Mouse (Mus musculus): ENCODE data around the gene Pigf. TPM values are rescaled to one million over a fixed set of nuclear protein-coding genes. Genes with fewer than 3 reads are reported as not detected.

Pigf gene
- polyA plus RNA-seq, 1 experiment from 2014 or later, result 32.1 TPM

DNA sequence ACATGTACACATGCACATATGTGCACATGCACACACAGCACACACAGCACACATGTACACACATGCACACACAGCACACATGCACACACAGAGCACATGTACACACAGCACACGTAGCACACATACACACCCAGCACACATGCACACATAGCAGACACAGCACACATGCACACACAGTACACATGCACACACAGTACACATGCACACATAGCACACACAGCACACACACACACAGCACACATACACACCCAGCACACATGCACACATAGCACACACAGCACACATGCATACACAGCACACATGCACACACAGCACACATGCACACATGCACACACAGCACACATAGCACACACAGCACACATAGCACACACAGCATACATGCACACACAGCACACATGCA, 44.0 kb downstream of the Pigf start:
- Histone ChIP-seq H3K27me3 (no peaks in the 10 kb centered on the region), H3K4me1 (peaks cover 3% of the 10 kb centered on the region; the same call in 1 of the 2 replicates), H3K4me3 (no peak overlapping the region), H3K36me3 (peaks cover 32% of the 10 kb centered on the region), H3K9ac (no peak overlapping the region), H3K9me3 (no peaks in the 10 kb centered on the region), H3K27ac (no peak overlapping the region), H3K4me2 (replicated peaks) (no peak overlapping the region)
- WGBS, result 90% methylated on average over 1 of the region's 1 CpGs
- no peak for ATAC-seq (ENCODE audit: insufficient number of reproducible peaks, insufficient read depth, low FRiP score, low TSS enrichment)

DNA sequence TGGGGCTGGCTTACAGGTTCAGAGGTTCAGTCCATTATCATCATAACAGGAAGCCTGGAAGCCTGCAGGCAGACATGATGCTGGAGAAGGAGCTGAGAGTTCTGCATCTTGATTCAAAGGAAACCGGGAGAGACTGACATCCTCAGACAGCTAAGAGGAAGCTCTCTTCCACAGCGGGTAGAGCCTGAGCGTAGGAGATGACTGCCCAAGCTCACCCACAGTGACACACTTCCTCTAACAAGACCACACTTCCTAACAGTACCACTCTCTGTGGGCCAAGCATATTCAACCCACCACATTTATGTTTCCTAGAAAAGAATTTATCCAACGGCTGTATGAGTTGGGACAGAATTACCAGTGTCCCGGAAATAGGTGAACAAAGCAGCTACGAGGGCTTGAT, 46.7 kb downstream of the Pigf start:
- H3K9me3 ChIP-seq, result no peaks in the 10 kb centered on the region
- no peak for ATAC-seq (ENCODE audit: insufficient number of reproducible peaks, insufficient read depth, low FRiP score, low TSS enrichment)
- H3K27ac ChIP-seq, result no peak overlapping the region
- 87% methylated on average over 6 of the region's 6 CpGs for WGBS
- H3K27me3 ChIP-seq, result no peaks in the 10 kb centered on the region
- H3K4me1 ChIP-seq, result no peaks in the 10 kb centered on the region
- H3K9ac ChIP-seq, result no peak overlapping the region
- no peak overlapping the region for H3K4me3 ChIP-seq
- H3K36me3 ChIP-seq, result peaks cover 46% of the 10 kb centered on the region
- H3K4me2 ChIP-seq (replicated peaks), result no peak overlapping the region

DNA sequence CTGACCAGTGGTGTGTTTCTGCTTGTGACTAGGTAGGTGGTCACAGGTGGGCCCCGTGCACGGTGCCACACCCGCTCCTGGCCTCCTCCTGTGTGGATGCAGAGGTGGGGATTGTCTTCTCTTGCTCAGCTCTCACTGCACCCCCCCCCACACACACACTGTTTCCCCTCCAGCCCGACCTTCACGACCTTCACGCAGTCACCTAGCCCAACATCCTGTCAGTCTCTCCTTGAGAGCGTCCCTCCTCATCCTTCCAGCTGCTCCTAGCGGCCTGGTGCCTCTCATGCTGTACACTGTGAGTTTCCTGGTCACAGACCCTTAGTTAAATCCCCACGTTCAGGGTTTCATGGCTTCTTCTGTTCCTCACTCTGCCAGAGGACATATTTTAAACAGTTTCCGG, 48.8 kb downstream of the Pigf start:
- Histone ChIP-seq H3K27ac (no peak overlapping the region), H3K4me2 (replicated peaks) (no peak overlapping the region), H3K9ac (no peak overlapping the region), H3K36me3 (peaks cover 42% of the 10 kb centered on the region), H3K9me3 (no peaks in the 10 kb centered on the region), H3K27me3 (no peaks in the 10 kb centered on the region), H3K4me1 (no peaks in the 10 kb centered on the region), H3K4me3 (no peak overlapping the region)
- ATAC-seq (ENCODE audit: insufficient number of reproducible peaks, insufficient read depth, low FRiP score, low TSS enrichment), result no peak
- WGBS, result 69% methylated on average over 10 of the region's 10 CpGs

DNA sequence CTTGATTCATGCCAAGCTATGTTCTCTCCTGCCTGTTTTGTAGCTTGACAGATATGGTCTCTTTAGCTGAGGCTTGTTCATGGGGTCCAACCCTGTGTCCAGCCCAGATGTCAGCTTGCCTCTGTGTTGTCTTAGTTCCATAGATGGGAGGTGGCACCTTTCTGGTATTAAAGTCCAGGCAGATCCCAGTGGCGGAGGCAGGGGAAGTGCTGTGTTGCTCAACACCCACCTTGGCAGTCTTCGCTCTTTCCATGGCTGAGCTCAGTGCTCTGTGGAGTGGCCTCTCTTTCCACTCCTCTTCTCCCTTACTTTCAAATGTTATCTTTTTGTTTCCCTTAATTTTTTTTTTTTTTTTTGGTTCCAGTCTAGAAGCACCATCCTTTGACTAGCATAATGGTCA, 52.1 kb downstream of the Pigf start:
- peaks cover 42% of the 10 kb centered on the region for H3K36me3 ChIP-seq
- no peak for ATAC-seq (ENCODE audit: insufficient number of reproducible peaks, insufficient read depth, low FRiP score, low TSS enrichment)
- 98% methylated on average over 2 of the region's 2 CpGs for WGBS

DNA sequence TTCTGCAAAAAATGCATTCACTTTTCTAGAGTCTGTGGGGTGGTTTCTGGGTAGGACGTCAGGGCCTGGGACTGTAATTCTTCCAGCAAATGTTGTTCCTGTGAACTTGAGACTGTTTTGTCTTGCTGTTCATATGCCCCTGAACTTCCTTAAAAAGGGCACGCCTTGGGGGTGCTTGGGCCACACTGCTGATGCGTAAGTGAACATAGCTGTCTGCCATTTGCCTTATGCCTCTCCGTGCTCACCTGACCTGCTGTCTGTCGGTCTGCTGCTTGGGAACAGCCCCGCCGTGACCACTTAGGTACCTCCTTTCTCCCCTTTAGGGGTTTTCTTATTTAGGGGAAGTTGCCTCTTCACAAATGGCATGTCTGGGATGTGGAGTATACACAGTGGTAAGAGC, 53.3 kb downstream of the Pigf start:
- H3K9me3 ChIP-seq, result no peaks in the 10 kb centered on the region
- no peaks in the 10 kb centered on the region for H3K27me3 ChIP-seq
- H3K4me2 ChIP-seq (replicated peaks), result no peak overlapping the region
- no peak overlapping the region for H3K4me3 ChIP-seq
- ATAC-seq (ENCODE audit: insufficient number of reproducible peaks, insufficient read depth, low FRiP score, low TSS enrichment), result no peak
- no peak overlapping the region for H3K9ac ChIP-seq
- H3K27ac ChIP-seq, result no peak overlapping the region
- 0 out of 2 replicates have a peak, but pooled peaks cover 7% of the 10 kb centered on the region for H3K4me1 ChIP-seq
- H3K36me3 ChIP-seq, result peaks cover 42% of the 10 kb centered on the region
- 86% methylated on average over 7 of the region's 7 CpGs for WGBS

More for the DNA sequence above, 52.1 kb downstream of the Pigf start:
- no peaks in the 10 kb centered on the region for H3K9me3 ChIP-seq
- no peaks in the 10 kb centered on the region for H3K4me1 ChIP-seq
- no peak overlapping the region for H3K4me2 ChIP-seq (replicated peaks)
- H3K27me3 ChIP-seq, result no peaks in the 10 kb centered on the region
- no peak overlapping the region for H3K27ac ChIP-seq
- H3K4me3 ChIP-seq, result no peak overlapping the region
- H3K9ac ChIP-seq, result no peak overlapping the region

DNA sequence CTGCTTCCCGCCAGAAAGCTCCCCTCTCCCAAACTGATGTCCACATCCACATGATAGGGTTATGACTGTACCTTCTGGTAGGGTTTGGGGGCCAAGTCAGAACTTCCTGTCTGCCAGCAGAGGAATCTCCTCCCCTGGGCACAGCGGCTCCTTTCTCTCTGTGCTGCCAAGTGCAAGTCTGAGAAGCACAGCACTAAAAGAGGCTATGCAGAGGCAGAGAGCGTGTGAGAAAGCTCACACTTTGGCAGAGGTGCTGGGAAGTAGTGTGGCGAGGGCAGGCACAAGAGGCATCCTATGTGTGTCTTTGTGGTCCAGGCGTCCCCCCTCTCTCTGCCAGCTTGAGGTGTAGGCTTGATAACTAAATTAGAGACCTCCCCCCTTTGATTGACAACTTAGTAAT, 54.2 kb downstream of the Pigf start:
- H3K4me1 ChIP-seq, result 0 out of 2 replicates have a peak, but pooled peaks cover 7% of the 10 kb centered on the region
- no peak for ATAC-seq (ENCODE audit: insufficient number of reproducible peaks, insufficient read depth, low FRiP score, low TSS enrichment)
- H3K36me3 ChIP-seq, result peaks cover 40% of the 10 kb centered on the region
- H3K4me2 ChIP-seq (replicated peaks), result no peak overlapping the region
- no peaks in the 10 kb centered on the region for H3K9me3 ChIP-seq
- H3K9ac ChIP-seq, result no peak overlapping the region
- H3K27me3 ChIP-seq, result no peaks in the 10 kb centered on the region
- H3K27ac ChIP-seq, result no peak overlapping the region
- WGBS, result 84% methylated on average over 5 of the region's 5 CpGs
- H3K4me3 ChIP-seq, result no peak overlapping the region

DNA sequence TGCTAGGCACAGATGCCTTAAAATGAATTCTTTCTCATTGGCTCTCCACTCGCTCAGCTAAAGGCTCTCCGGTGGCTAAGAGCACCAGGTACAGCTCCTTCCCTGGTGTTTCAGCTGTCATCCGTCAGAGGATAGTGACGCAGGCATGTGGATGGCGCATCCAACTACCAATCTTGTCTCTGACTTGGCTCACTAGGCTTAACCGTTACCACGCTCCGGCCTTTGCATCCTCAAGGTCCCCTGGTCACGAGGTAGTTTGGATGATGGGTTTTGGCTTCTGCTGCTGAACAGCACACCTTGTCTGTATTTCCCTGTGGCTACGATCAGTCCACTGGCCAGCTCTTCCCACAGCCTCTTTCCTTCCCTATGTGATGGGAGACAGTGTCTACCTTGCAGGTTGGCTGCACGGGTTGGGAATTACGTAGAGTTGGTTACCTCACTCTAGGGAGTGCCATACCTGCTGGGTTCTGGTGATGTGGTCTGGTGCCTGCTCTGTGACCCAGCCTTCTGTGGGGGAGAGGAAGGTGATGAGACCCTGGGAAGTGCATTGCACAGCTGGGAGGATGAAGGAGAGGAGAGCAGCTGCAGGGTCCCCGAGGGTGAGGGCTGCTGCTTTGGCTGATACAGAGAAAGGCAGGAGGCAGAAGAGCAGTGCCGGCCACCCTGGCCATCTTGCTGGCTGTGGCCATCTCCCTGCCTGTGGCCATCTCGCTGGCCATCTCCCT, 55.0 kb downstream of the Pigf start:
- Histone ChIP-seq H3K4me2 (replicated peaks) (no peak overlapping the region), H3K27me3 (no peaks in the 10 kb centered on the region), H3K9me3 (no peaks in the 10 kb centered on the region), H3K4me3 (no peak overlapping the region), H3K4me1 (peaks cover 11% of the 10 kb centered on the region), H3K9ac (no peak overlapping the region; the same call in 1 of the 2 replicates), H3K36me3 (peaks cover 36% of the 10 kb centered on the region), H3K27ac (no peak overlapping the region)
- WGBS, result 95% methylated on average over 15 of the region's 15 CpGs
- ATAC-seq (ENCODE audit: insufficient number of reproducible peaks, insufficient read depth, low FRiP score, low TSS enrichment), result no peak

DNA sequence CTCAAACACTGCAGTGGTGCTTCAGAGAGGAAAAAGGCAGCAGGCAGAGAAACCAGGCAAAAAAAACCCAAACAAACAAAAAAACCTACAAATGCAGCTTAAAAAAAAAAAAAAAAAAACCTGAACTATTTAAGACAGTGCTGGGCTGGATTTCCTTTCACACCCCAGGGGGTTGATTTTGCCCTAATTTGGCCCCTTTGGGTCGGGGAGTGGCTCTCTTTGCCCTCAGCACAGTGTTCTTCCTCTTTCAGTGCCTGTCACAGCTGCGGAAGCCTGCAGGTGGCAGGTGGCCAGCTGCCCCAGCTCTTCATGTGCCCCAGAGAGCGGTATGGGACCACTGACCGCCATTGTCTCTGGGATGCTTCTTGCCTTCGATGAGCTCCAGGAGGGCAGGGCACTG, 55.6 kb downstream of the Pigf start:
- no peak for ATAC-seq (ENCODE audit: insufficient number of reproducible peaks, insufficient read depth, low FRiP score, low TSS enrichment)
- Histone ChIP-seq H3K9me3 (no peaks in the 10 kb centered on the region), H3K4me2 (replicated peaks) (no peak overlapping the region), H3K36me3 (peaks cover 34% of the 10 kb centered on the region), H3K9ac (no peak overlapping the region; the same call in 1 of the 2 replicates), H3K4me3 (no peak overlapping the region), H3K27me3 (no peaks in the 10 kb centered on the region), H3K27ac (no peak overlapping the region), H3K4me1 (peaks cover 17% of the 10 kb centered on the region)
- 68% methylated on average over 5 of the region's 5 CpGs for WGBS

DNA sequence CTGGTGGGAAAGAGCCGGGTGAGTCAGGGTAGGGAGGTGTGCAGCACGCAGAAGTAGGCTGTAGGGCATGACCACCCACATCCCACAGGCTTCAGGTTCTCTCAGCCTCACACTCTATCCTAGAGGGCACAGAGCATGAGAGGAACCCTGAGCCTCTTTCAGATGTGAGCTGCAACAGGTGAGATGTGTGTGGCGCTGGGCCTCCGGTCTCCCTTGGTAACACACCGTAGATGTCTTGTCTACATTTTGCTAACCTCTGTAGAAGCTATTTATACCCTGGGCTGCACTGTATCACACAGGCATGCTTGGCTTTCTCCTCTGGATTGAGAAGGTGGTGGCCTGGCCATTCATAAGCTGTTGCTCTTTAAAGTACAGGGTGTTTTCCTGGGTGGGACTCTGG, 56.6 kb downstream of the Pigf start:
- Histone ChIP-seq H3K36me3 (peaks cover 27% of the 10 kb centered on the region; the same call in 1 of the 2 replicates), H3K27ac (no peak overlapping the region)
- ATAC-seq (ENCODE audit: insufficient number of reproducible peaks, insufficient read depth, low FRiP score, low TSS enrichment), result no peak

DNA sequence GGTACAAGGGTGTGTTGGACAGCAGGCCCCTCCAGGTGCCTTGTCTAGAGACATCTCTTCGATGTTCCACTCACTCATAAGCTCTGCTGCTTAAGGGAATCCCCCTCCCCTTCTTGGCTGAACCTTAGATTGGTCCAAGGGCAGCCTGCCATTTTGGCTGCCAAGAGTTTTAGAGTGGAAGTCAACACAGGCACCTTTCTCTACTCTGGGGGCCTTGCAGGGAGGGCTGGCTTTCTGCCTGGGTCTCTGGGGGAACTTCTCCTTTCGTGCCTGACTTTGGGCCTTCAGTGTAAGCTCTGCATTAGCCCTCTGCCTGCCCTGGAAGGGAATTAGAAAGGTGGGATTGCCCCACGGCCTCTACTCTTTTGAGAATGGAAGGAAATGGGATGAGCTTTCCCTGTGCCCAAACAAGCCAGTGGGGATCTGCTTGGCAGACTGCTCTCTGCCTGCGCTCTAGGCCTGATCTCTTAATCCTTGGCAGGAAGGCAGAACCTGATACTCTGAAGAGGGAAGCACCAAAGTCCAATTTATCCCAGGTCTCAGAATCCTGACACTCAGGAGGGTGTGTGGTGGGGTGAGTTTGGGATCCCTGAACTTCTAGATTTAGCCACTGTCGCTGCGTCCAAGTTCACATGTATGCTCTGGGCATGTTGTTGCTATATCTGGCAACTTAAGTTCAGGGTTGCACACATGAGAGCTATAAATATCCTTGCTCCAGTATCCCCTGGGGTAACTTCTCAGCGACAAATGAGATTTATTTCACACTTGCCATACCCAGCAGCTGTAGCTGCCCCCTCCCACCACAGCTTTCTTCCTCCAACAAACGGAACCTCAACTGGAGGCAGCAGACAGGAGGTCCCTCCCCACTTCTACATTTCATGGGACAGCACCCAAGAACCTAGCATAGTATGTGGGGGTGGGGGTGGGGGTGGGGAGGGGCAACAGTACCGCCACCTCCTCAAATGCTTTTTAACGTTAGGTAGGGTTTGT, 57.4 kb downstream of the Pigf start:
- no peak overlapping the region for H3K4me3 ChIP-seq
- WGBS, result 80% methylated on average over 10 of the region's 10 CpGs
- H3K27ac ChIP-seq, result no peak overlapping the region
- no peak overlapping the region for H3K9ac ChIP-seq
- no peak overlapping the region for H3K4me2 ChIP-seq (replicated peaks)
- peaks cover 24% of the 10 kb centered on the region for H3K4me1 ChIP-seq
- H3K9me3 ChIP-seq, result no peaks in the 10 kb centered on the region
- no peaks in the 10 kb centered on the region for H3K27me3 ChIP-seq
- ATAC-seq (ENCODE audit: insufficient number of reproducible peaks, insufficient read depth, low FRiP score, low TSS enrichment), result no peak
- peaks cover 25% of the 10 kb centered on the region; the same call in 1 of the 2 replicates for H3K36me3 ChIP-seq

More for the DNA sequence above, 56.6 kb downstream of the Pigf start:
- WGBS, result 93% methylated on average over 5 of the region's 5 CpGs
- Histone ChIP-seq H3K4me3 (no peak overlapping the region), H3K9me3 (no peaks in the 10 kb centered on the region), H3K4me2 (replicated peaks) (no peak overlapping the region), H3K27me3 (no peaks in the 10 kb centered on the region), H3K4me1 (peaks cover 24% of the 10 kb centered on the region), H3K9ac (no peak overlapping the region)

DNA sequence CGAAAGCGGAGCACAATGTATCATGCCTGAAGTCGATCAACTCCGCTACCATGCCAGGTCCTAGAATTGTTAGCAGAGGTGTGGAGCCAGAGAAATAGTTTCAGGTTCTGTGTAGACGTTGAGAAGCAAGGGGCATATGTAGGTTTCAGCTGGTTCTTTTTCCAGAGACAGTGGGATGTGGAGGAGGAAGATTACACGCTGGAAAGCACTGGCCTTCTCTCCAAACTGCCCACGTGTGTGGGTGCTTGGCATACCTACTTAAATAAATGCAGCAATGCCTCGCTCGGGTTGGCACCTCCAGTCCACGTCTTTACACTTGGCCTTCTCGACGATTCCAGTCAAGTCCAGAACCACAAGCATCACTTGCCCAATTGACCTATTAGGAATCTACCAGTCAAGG, 58.2 kb downstream of the Pigf start:
- ATAC-seq (ENCODE audit: insufficient number of reproducible peaks, insufficient read depth, low FRiP score, low TSS enrichment), result no peak
- Histone ChIP-seq H3K36me3 (peaks cover 19% of the 10 kb centered on the region; the same call in 1 of the 2 replicates), H3K9ac (no peak overlapping the region), H3K4me1 (peaks cover 25% of the 10 kb centered on the region), H3K9me3 (no peaks in the 10 kb centered on the region), H3K27ac (no peak overlapping the region), H3K4me2 (replicated peaks) (no peak overlapping the region), H3K27me3 (no peaks in the 10 kb centered on the region), H3K4me3 (no peak overlapping the region)
- WGBS, result 93% methylated on average over 12 of the region's 12 CpGs

Measured in embryonic facial prominence, embryonic 12.5 days (tissue).